Mouse (Mus musculus) bone marrow macrophage, adult 2 months (primary cell): ENCODE data around the gene Tpk1. TPM values are rescaled to one million over a fixed set of nuclear protein-coding genes. Genes with fewer than 3 reads are reported as not detected.

Experiments
- H3K27ac ChIP-seq: 2 replicates; pipeline ENCODE4 v1.5.1; 2012; ENCODE audit warnings: low read depth, low read length; ENCODE audit not compliant: insufficient read depth
- H3K4me1 ChIP-seq: 2 replicates; pipeline ENCODE4 v1.6.1; 2012; ENCODE audit warnings: low read length; ENCODE audit not compliant: control insufficient read depth, insufficient read depth
- H3K4me3 ChIP-seq: 2 replicates; pipeline ENCODE4 v1.5.1; 2012; ENCODE audit warnings: mild to moderate bottlenecking, low read length, moderate library complexity; ENCODE audit not compliant: insufficient read depth
- CTCF ChIP-seq: IDR thresholded peaks from 2 replicates; pipeline ENCODE4 v1.5.1; 2012; ENCODE audit warnings: low read depth, mild to moderate bottlenecking, low read length, moderate library complexity
- POLR2A ChIP-seq: IDR thresholded peaks from 2 replicates; pipeline ENCODE4 v1.6.1; 2012; ENCODE audit warnings: mild to moderate bottlenecking, low read depth, low read length, borderline replicate concordance
- polyA plus RNA-seq: library from polyadenylated mRNA; stranded (reverse); fragments of >200 nt; gene quantifications from 2 replicates; pipeline ENCODE4 v1.2.4, GENCODE M21; 2012; ENCODE audit not compliant: missing spikeins, insufficient read depth, insufficient read length

Tpk1 gene
- polyA plus RNA-seq, 1 experiment = 12.1 TPM

DNA sequence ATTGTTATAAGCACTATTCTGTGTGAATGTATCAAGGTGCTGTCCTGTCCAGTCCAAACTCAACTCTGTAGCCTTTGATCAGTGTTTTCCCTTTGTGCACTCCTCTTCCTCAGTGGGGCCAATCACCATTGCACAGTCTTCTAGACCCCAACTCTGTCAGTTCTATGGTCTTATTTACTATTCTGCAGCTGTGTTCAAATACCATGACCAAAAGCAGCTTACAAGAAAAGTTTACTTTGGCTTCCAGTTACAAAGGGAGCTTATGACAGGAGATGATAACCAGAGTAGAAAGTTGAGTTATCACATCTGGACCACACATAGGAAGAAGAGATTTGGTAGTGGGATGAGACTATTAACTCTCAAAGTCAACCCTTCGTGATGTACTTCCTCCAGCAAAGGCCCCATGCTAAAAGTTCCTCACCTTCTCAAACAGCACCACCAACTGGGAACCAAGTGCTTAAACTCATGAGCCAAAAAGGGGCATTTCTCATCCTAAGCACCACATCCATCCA, 298.6 kb downstream of the Tpk1 start:
- Histone ChIP-seq H3K4me1 (peaks cover 3% of the 10 kb centered on the region), H3K27ac (no peak overlapping the region), H3K4me3 (no peak overlapping the region)
- no peak for TF ChIP-seq CTCF
- no peak for TF ChIP-seq POLR2A

DNA sequence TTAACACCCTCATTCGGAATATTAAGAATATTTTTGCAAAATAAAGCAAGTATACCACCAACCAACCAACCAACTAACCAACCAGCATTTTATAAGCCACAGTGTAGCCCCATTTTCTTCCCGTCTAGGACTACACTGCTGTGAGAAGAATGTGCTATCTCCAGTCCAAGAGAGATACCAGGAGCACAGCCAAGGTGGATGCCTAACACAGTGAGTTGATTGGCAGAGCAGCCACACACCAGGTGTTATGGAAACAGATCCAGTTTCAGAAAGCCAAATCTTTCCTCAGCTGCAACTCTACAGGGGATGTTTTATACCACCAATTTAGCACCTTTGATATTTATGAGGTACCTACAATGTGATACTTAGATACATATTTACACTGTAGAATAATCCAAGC, 299.1 kb downstream of the Tpk1 start:
- no peak overlapping the region for H3K27ac ChIP-seq
- H3K4me3 ChIP-seq = no peak overlapping the region
- H3K4me1 ChIP-seq = peaks cover 3% of the 10 kb centered on the region
- TF ChIP-seq CTCF (no peak), POLR2A (no peak)

DNA sequence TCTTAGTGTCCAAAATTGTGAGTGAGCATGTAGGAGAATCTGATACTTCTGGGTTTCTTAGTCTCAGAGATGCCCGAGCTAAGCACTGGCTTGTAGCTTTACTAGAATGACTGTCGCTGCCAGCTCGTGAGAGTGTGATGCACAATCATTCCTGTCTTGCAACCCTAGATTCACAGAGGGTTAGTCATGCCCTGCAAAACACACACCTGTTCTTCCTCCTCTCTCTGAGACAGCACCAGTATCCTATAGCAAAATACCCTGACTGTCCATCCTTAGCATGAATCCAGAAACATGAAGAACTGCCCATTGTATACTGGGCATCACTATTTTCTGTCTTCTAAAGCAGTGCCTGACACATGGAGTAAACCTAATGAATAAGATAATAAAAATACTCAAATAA, 302.2 kb downstream of the Tpk1 start:
- Histone ChIP-seq H3K4me1 (peaks cover 3% of the 10 kb centered on the region), H3K4me3 (no peak overlapping the region), H3K27ac (no peak overlapping the region)
- TF ChIP-seq CTCF (no peak), POLR2A (no peak)

DNA sequence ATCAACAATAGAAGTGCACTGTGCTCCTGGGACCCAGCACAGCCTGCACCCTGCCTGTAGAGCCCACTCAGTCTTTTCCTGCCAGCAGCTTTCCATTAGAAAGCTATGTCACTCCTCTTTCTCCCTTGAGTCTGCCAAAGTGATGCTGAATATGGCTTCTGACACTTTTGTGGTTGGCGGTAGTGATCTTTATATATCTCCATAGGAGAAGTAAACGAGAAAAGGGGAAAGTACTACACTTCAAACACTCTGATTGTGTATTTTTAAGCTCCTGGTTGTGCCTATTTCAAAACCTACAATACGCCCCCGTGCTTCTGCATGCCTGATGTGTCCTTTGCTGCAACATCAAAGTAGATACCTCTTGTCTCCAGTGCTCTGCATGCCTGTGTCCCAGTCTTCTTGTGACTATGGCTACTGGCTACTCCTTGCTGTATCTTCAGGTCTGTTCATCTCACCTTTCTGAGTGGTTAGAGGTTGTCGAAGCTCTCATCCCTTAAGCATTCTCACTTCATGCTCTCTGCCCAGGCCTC, 302.7 kb downstream of the Tpk1 start:
- TF ChIP-seq CTCF = no peak
- TF ChIP-seq POLR2A = no peak
- peaks cover 3% of the 10 kb centered on the region for H3K4me1 ChIP-seq
- no peak overlapping the region for H3K27ac ChIP-seq
- H3K4me3 ChIP-seq = no peak overlapping the region

DNA sequence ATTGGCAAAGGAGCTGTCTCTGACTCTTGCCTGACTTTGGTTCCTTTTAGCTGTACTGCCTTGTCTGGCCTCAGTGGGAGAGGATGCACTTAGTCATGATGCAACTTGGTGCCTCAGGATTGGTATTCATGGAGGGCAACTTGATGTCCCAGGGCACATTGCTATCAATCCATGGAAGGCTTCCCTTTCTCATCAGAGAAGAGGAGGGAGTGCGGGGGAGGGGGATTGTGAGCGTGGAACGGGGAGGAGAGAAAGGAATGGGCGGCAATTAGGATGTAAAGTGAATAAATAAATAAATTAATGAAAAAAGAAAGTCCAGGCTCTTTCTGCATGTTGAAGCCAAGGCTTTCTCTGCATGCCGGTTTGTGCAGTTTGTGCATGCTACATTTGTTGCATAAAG, 304.8 kb downstream of the Tpk1 start:
- no peak overlapping the region for H3K27ac ChIP-seq
- TF ChIP-seq POLR2A = no peak
- no peak for TF ChIP-seq CTCF
- no peak overlapping the region for H3K4me3 ChIP-seq

DNA sequence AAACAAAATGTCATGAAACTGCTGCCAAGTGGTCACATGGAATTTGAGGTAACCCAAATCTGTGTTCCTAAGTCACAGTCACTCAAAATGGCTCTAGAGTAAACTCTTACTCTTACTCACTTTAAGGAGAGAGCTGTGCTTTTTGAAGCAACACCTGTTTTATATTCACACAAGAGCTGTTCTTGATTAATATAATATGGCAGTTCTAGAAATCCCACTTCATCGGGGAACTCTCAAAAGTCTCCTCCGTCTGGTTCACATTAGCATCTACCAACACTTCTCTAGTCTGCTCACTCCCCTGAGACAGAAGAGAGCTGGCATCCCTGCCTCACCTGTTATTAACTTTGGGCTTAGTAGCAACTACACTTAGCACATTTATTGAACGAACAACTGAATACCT, 305.9 kb downstream of the Tpk1 start:
- no peak overlapping the region for H3K4me3 ChIP-seq
- H3K4me1 ChIP-seq = peaks cover 3% of the 10 kb centered on the region
- H3K27ac ChIP-seq = no peak overlapping the region
- no peak for TF ChIP-seq CTCF
- TF ChIP-seq POLR2A = no peak

More for the DNA sequence above, 304.8 kb downstream of the Tpk1 start:
- peaks cover 3% of the 10 kb centered on the region for H3K4me1 ChIP-seq

DNA sequence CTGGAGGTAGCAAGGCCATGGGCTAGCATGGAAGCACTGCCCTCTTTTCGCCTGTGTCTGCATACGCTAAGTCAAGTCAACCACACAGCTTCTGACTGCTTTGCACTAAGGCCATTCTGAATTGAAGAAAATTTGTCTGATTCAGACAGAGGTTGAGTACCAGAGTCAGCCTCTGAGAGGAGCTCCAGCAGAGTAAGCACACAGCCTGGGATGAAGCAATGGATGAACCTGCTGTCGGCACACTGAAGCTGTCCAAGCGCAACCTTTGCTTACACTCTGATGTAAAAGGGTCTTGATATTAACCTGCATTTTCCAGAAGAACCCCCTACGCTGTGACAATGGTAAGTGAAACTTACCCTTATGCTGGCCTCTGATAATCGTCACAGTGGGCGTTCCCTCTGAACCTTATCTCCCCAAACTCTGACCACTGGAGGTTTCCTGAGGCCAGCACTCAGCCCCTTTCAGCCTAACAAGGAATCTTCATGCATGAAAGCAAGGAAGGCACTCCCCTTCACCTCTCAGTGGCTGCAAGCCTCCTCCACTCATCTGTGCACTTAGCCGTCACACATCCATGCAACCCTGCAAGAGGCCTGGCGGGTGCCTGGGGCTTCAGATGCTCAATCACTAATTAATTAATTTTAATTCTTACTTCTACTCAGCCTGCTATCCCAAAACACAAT, 311.4 kb downstream of the Tpk1 start:
- Histone ChIP-seq H3K27ac (no peak overlapping the region), H3K4me3 (no peak overlapping the region), H3K4me1 (no peaks in the 10 kb centered on the region)
- TF ChIP-seq CTCF = no peak
- TF ChIP-seq POLR2A = no peak

DNA sequence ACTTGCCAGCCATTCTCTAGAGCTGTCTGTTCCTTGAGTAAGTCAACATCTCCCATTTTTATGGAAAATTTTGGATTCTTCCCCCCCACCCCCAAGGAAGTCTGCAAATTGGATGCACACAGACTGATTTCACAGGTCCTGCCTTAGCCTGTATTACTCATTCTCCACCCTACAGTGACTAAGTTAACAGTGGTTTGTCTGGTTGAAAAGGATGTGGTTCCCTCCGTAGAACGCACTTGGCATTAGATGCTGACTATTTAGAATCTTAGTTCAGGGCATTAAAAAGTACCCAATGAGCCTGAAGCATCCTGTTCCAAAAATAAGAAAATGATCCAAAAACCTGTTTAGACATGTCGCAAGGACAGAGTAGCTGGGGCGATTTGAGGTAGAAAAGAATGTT, 312.6 kb downstream of the Tpk1 start:
- no peak overlapping the region for H3K27ac ChIP-seq
- no peak for TF ChIP-seq CTCF
- no peak for TF ChIP-seq POLR2A
- peaks cover 5% of the 10 kb centered on the region; the same call in 1 of the 2 replicates for H3K4me1 ChIP-seq
- H3K4me3 ChIP-seq = no peak overlapping the region

DNA sequence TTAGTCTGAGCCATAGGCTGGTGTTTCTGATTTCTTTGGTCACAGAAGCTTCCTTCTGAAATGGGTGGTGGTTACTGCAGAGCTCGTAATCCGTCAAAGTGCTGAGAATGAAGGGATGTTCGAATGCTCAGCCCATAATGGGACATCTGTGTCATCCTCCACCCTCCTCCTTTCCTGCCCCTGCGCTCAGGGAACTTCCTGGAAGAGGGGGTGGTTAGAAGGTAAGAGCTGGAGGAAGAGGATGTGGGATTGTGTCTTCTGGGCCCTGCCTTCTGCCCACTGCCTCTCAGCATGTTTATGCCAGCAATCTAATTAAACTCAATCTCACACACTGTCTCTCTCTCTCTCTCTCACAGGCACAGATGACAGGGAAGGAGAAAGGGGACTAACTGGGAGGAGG, 317.0 kb downstream of the Tpk1 start:
- peaks cover 5% of the 10 kb centered on the region; the same call in 1 of the 2 replicates for H3K4me1 ChIP-seq
- no peak overlapping the region for H3K4me3 ChIP-seq
- TF ChIP-seq POLR2A (no peak), CTCF (no peak)
- no peak overlapping the region for H3K27ac ChIP-seq

DNA sequence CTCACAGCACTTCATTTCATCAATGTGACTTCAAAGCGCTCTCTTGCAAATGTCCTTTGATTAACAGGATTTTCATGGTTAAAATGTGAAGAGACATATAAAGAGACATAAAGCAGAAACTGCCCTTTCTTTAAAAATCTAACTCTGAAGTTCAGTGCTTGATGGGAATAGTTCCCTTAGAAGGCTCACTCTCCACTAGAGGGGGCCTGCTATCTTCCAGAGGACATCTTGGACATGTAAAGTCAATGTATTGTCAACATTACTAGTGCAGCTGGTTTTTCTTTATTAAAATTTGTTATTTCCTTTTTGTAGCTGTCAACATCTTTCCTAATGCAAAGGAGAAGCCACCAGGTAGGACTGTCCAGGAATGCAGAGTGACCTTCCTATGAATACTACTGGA, 318.4 kb downstream of the Tpk1 start:
- H3K4me1 ChIP-seq = peaks cover 5% of the 10 kb centered on the region; the same call in 1 of the 2 replicates
- H3K4me3 ChIP-seq = no peak overlapping the region
- TF ChIP-seq POLR2A (no peak), CTCF (no peak)
- no peak overlapping the region for H3K27ac ChIP-seq
